Mouse (Mus musculus): ENCODE data around the gene Mif.

Mif gene

DNA sequence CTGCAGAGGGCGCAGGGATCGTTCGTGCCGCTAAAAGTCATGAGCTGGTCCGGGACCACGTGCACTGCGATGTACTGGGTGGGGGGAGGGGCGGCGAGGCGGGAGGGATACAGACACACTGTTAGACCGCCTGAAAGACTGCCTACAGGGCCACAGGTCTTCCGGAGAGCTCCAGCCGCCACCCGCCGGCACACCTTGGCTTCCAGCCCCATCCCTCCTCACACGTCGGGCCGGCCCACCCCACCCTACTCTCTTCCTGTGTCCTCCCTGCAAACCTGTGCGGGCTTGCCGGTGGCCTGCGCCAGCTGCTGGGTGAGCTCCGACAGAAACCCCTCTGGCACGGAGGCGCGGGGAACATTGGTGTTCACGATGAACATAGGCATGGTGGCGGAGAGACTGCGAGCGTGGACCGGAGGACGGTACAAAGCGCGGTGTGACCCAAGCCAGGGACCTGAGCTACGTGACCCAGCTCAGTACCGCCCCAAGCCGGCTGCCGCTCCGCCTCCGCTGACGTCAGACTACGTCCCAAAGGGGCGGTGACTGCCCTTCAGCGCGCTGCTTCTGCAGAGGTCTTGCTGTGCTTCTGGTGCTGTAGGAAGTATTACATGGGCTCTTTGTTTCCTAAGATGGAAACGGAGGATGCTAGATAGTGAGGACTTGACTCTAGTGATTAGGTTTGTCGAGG lies at the start of gene Mif:
Gene Mif, minus strand, starts transcription at position 455 of the 685 bp plus-strand sequence.
- under 1% methylated on average over 45 of the region's 46 CpGs for WGBS

GRCm38 (mm10) chr10:75906882-75907281 lies 46.8 kb upstream of the Mif start:
- 79% methylated on average over 4 of the region's 4 CpGs for WGBS

DNA sequence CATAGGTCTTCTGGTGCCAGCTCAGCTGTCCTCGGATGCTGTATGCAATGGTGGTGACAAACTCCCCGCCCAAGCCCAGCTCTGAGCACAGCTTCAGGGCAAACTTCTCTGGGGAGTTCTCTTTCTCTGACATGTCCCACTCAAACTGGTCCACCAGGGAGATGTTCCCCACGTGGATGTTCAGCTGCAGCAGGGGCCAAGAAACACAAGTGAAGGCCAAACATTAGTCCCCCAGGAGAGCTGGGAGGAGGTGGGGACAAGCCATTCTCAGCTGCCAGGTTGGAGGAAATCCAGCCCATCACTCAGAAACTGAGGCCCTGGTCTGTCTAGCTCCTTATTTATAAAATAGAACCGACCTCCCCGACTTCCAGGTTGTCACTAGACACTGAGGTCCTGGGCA lies 44.4 kb upstream of the Mif start:
- WGBS, result 78% methylated on average over 5 of the region's 5 CpGs

DNA sequence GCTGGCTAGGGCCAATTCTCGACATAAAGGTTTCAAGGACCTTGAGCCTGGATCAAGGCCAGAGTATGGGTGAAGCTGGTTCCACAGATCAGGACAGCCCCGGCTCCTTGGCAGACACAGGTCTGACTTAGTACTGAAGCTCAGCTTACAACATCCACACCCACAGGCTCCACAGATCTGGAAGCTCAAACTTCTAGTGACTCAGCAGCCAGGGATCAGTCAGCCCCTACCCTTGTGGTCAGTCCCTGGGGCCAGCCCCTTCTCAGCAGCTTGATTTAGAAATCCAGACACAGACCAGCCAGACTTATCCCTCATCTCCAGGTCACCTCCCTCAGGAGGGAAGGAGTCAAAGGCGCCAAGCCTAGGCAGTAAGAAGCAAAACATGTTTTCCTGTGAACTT lies 38.8 kb upstream of the Mif start:
- WGBS, result 39% methylated on average over 3 of the region's 3 CpGs

DNA sequence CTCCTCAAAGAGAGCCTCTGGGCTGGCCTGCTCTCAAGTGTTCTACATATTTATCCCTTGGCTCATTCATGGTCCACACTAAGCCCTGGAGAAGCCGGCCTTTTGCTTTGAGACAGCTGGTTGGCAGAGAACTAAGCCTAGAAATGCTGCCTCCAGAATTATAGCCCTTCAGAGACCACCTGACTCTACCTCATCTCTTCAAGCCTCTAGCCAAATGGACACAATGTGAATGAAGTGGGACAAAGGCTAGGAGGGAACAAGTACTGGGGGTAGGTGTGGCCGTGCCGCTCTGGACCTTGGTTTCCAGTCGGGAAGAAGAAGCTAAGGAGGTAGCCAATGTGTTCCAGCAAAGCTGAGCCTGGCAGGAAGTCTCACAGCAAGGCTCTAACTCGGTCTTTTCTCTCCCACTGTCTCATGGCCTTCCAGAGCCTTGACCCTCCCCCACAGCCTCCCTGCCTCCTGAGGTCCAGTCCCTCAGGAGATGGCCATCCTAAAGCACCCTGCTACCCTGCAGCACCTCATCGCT lies 38.1 kb upstream of the Mif start:
- 52% methylated on average over 6 of the region's 6 CpGs for WGBS

GRCm38 (mm10) chr10:75897373-75897772 lies 37.3 kb upstream of the Mif start:
- WGBS, result 29% methylated on average over 6 of the region's 6 CpGs

DNA sequence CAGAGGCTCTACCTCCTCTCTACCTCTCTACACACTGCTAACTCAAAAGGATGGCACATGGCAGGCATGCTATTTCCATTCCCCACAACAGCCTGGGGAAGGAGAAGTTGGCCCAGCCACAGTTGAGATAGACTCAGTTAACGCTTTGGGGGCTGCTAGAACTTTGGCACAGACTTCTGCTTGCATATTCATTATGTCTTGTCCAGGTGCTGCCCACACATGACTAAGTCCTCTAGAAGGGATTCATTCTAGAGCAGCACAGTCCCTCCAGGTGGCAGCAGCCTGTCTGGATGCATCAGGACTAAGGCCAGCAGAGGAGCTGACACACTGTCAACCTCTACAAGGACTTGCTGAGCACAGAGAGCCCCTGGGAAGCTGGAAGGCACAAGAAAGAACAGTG lies 36.2 kb upstream of the Mif start:
- 36% methylated on average over 1 of the region's 1 CpGs for WGBS

- WGBS, result 69% methylated on average over 5 of the region's 5 CpGs
Measured at GRCm38 (mm10) chr10:75895730-75896129, 35.7 kb upstream of the Mif start.

DNA sequence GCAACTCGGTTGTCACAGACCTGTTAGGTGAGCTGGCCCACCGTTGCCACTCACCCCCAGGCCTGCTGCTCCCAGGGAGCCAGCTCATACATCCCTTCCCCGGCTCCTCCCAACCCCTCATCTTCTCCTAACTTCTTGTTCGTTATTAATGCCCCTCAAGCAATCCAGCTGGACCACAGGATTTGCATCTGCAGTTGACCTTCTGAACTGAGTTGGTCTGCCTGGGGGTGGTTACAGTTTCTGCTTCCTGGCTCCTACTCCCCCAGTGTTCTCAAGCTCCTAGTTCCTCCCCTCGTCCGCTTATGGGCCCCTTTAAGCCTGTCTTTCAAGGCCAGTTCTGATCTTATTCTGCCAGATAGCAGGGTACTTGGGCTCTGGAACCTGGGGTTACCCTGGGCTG lies 34.6 kb upstream of the Mif start:
- WGBS, result 82% methylated on average over 6 of the region's 6 CpGs

- 3% methylated on average over 49 of the region's 51 CpGs for WGBS
Measured at GRCm38 (mm10) chr10:75893089-75893750, 33.2 kb upstream of the Mif start, which contains the start of gene Derl3. Derl3 (plus strand) TSS chr10:75893413.

GRCm38 (mm10) chr10:75889406-75890153 lies 29.5 kb upstream of the Mif start:
- WGBS, result 55% methylated on average over 8 of the region's 8 CpGs

DNA sequence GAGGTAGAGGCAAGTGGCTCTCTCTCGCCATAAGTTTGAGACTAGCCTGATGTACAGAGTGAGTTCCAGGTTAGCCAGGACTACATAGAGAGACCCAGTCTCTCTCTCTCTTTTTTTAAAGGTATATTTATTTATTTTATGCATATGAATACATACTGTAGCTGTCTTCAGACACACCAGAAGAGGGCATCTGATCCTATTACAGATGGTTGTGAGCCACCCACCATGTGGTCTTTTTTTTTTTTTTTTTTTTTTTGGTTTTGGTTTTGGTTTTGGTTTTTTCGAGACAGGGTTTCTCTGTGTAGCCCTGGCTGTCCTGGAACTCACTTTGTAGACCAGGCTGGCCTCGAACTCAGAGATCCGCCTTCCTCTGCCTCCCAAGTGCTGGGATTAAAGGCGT lies 27.5 kb upstream of the Mif start:
- 85% methylated on average over 5 of the region's 5 CpGs for WGBS

DNA sequence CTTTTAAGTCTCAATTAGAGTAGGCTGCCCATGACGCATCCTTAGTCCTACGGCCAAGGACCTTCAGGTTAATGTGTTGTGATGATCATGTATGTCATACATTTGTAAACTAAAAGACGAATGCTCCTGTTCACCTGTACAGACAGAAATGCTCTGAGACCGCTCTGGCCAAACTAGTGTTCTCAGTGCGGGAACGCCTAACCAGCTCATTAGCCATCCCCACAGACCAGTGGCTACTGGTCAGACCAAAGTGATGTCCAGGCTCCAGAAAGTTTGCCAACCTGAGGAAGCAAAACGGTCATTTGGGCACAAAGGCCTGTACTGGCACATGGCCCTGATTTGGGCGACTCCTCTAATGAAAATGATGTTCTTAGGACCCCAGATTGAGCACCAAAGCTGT lies 24.7 kb upstream of the Mif start:
- WGBS, result 97% methylated on average over 8 of the region's 8 CpGs

DNA sequence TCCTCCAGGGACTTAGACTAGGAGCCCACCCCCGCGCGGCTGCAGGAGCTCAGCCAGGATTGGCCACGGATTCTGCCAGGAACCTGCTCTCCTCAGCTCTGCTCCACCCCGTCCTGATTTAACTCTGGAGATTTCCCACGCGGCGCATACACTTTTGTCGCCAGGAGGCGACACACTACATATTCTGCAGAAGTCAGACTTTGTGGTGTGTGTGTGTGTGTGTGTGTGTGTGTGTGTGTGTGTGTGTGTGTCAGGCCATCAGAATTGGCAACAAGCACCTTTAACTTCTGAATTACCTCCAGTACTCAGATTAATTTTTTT lies 23.2 kb upstream of the Mif start:
- 5% methylated on average over 10 of the region's 10 CpGs for WGBS

- 37% methylated on average over 15 of the region's 15 CpGs for WGBS
Measured at GRCm38 (mm10) chr10:75882433-75883231, 22.6 kb upstream of the Mif start.

DNA sequence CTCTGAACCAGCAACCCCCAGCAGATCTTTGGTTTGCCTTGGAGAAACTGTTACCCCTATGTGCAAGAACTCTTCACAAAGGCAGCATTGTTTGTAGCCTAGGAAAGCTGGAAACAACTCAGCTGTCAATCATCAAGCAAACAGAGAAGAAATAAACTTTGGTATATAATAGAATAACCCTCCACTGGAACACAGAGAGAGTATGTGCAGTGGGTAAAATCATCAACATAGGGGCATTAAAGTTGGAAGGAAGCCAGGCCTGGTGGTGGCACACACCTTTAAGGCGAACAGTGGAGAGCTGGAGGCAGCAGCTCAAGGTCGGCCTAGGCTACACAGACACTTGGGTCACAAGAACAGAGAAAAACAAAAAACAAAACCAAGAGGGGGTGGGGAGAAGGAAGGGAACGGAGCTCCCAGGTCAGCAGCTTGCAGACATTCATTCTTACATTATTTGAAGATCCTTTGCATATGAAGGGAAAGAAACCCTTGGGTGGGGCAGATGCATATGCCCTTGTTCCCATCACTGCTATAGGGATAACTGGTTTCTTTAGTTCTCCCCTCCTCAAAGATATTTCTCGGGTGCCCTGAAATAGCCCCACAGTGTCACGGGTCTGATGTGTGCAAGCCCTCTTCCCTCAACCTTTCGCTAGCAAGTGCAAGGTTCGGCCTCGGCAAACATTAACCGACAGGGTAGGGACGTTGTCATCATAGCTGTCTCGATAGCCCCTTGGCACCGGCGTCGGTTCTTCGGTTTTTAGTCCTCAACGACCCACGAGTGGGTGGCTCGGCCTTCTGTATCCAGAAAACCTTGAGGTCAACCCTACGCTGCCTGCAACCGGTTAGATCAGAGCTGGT lies 21.8 kb upstream of the Mif start:
- WGBS, result 52% methylated on average over 20 of the region's 20 CpGs

DNA sequence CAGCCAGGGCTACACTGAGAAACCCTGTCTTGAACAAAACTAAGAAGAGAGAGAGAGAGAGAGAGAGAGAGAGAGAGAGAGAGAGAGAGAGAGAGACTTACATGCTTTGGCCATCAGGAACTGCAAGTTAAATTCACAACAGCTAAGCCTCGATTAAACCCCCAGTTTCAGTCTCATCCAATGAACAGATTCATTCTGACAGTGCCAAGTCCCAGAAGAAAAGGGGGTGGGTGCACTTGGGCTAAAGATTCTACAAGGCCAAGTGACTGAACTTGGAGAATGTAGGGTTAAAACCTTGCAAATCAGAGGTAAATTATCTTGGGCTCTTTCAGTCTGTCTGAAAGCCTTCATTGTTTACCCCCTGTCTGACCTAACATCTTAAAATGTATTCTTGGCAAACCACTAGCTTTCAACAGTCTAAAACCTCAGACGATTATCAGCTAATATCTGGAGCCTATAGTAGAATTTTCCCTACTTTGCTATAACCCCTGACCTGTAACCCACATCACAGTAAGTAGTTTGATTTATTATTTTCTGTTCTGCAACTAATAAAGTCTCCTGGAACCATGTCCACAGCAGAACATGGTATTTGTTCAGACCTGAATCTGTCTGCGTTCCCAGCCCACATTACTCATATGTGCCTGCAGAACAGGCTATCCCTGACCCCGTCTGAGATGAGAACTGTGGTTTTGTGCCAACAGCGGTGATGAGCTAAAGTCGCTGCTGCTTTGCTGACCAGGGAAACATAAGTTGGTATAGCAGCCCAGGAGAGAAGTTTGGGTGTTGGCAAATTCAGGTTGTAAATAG lies 20.9 kb upstream of the Mif start:
- WGBS, result 62% methylated on average over 6 of the region's 6 CpGs

GRCm38 (mm10) chr10:75880351-75880750 lies 20.3 kb upstream of the Mif start:
- WGBS, result 92% methylated on average over 10 of the region's 10 CpGs

DNA sequence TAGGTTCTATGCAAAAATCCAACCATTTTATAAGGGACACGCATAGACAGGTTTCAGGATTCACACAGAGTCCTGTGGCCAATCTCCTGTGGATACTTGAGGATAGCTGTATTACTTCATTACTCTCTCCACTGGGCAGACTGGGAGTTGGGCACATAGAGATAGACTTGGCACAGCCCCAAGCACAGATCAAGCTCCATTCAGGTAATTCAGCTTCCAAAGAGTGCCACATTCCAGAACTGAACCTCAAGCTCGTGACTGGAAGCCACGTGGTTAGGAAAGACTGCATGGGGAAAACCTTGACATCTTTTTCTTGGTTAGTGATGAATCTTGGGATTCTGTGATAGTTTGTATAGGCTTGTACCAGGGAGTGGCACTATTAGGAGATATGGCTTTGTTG lies 18.8 kb upstream of the Mif start:
- 87% methylated on average over 3 of the region's 3 CpGs for WGBS

DNA sequence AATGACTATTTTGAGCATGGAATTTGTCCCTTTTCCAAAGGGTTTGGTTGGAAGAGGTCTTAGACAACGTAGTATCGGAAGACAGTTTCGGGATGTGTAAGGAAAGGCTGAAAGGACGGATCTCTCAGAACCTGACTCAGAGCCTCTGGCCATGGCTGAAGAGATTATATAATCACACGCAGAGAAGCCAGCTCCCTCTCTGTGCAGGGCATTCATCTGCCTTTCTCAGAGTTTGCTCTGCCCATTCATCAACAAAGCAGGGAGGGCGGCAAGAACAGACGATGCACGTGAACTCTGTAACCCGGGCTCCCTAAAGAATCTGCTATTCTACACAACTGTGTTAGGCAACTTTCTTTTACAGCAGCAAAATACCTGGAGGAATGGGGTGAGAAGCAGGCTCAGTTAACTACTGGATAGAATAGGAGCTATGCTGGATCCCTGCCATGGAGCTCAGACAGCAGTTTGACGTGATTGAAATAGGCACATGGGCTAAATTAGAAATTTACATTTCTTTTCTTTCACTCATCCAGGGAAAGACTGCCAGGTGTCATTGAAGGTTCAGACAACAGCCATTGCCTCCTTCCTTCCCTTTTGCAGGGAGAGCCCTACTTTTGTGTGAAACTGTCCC lies 13.6 kb upstream of the Mif start:
- 17% methylated on average over 10 of the region's 10 CpGs for WGBS
